Mouse (Mus musculus): Measurements from ENCODE around the gene Usp39.

Usp39 gene

DNA sequence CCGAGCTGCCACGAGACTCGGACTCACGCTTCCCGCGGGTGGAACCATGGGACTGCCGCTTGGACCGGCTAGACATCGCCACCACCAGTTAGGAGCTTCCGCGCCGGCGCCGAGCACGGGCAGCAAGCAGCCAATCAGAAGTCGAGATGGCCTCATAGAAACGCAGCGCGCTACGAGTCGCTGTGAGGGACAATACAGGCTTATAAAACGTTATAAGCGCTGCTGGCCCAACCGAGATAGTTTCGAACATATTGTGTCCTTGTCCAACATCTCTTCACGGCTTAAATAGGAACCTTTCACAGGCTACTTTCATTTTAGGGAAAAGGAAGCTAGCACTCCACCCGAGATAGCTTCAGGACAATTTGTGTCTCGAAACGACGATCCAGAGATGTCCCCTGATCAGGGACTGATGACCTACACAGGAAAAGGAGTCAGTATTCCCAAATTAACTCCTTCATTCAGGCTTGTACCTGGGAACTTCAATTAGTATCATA is at the start of gene Usp39:
Usp39 (minus strand) TSS at position 111 of the 494 bp plus-strand sequence.
- peak; percentile 94 for DNase-seq (ENCODE audit: low read depth, low spot score)

DNA sequence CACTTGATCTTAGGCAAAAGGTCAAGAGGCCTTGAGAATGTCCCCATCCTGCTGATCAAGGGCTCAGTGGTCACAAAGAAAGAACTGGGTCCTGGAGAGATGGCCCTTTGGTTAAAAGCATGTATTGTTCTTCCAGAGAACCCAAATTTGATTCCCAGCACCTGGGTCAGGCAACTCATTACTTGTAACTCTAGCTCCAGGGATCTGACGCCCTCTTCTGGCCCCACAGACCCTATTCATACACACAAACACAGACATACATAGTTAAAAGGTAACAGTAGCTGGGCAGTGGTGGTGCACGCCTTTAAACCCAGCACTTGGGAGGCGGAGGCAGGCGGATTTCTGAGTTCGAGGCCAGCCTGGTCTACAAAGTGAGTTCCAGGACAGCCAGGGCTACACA is 47.4 kb upstream of the Usp39 start:
- no peak for DNase-seq (ENCODE audit: low read depth, low spot score)

- no peak for DNase-seq (ENCODE audit: low read depth, low spot score)
Observed at GRCm38 (mm10) chr6:72390795-72391521, 46.0 kb upstream of the Usp39 start.

DNA sequence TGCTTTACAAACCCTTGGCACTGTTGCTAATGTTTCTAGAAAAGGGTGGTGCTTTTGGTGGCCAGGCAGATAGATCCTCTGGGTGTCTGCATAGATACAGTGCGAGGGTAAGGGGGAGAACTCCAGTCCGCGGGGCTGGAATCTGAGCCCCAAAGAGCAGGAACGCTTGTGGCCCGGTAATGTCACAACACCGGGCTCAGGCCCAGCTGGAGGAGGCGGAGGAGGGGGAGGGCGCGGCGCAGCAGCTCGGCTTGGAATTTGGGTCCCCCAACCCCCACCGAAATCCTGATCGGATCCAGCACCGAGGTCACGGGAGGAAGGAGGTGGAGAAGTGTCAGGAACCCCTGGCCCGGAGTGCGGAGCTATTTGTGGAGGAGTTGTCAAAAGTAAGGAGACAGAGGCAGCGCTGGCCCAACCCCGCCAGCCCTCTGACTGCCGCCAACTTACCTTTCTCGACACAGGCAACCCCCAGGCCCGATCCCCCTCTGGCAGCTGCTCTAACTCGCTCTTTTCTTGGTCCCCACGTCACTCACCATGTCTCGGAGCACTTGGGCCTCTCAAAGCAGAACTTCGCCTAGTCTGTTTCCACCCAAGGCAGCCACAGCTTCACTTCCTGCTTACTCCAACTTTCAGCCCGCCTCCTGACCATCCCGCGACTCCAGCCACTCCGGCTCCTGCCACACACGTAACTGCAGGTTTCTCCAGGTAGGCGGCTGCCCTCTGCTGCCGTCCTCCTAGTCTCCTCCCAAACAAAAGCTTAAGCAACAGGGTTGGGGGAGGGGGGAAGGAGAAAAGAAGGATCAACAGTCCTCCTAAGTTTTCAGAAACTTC is 45.2 kb upstream of the Usp39 start, which contains the start of gene Vamp8:
Vamp8 (minus strand) TSS at position 763 of the 831 bp plus-strand sequence.
- DNase-seq (ENCODE audit: low read depth, low spot score), result peak; percentile 52

DNA sequence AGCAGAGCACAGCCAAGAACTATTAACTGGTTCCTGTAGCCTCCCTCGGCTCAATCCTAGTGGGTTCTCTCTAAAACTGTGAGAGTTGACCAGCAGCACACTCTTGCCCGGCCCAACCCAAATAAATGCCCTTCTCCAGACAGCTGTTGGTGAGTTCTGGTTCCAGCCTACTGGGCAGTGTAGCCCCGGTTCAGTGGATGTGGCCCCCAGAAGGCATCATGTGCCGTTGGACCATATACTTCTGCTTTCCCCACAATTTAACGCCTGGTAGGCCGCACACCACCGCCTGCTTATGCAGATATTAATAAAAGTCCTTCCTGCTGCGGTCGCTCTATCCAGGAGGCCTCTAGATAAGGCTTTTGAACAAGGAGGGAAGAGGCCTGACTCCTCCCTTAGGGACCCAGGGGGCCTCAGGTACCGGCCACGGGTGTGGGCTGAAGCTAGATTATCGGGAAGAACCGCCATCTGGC is 44.5 kb upstream of the Usp39 start:
- DNase-seq (ENCODE audit: low read depth, low spot score), result no peak

DNA sequence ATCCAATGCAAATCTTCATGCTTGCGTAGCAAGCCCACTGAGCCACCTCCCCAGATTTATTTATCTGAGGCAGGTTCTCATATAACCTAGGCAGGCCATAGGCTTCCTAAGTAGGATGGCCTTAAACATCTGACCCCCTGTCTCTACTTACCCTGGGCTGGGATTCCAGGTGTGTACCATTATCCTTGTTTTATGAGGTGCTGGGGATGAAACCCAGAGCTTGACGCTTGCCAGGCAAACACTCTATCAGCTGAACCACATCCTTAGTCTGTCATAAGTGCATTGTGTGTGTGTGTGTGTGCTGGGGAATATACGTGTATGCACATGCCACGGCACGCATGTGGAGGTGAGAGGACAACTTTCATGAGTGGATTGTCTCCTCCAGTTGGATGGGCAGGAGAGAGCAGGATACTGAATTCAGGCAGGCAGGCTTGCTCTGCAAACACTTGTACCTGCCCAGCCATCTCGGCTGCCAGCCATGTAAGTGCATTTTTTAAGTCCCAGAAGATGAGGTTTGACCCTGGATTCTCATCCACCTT is 43.9 kb upstream of the Usp39 start:
- DNase-seq (ENCODE audit: low read depth, low spot score), result peak; percentile 69

GRCm38 (mm10) chr6:72388266-72388665 is 43.3 kb upstream of the Usp39 start:
- DNase-seq (ENCODE audit: low read depth, low spot score), result no peak

DNA sequence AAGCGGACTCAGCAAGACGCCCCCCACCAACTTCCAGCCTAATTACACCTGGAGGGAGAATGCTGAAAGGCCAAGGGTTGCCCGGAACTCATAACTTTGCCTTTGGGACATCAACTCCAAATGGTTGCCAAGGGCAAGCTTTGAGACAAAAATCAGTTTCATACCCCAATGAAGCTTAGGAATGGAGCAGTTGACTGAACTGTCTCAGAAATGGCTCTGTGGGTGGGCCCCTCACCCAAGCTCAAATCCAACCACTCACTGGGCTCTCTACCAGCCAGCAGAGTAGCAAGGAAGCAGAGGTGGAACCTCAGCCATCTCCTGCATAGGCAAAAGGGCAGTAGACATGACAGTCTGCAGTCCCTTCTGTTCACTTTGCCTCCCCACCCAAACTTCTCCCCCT is 42.8 kb upstream of the Usp39 start:
- no peak for DNase-seq (ENCODE audit: low read depth, low spot score)

DNA sequence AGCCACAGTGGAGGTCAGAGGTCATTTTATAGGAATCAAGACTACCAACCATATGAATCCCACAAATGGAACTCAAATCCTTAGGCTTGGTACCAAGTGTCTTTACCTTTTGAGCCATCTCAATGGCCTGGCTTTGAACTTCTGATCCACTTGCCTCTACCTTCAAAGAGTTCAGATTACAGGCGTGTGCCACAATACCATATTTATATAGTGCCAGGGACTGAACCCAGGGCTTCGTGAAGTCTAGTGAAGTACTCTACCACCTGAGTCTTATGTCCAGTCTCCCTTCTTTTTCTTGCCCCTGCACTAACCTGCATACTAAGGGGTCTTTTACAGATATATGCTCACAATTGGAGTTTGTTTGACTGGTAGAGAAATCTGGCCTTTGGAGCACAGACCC is 41.6 kb upstream of the Usp39 start:
- DNase-seq (ENCODE audit: low read depth, low spot score), result no peak

DNA sequence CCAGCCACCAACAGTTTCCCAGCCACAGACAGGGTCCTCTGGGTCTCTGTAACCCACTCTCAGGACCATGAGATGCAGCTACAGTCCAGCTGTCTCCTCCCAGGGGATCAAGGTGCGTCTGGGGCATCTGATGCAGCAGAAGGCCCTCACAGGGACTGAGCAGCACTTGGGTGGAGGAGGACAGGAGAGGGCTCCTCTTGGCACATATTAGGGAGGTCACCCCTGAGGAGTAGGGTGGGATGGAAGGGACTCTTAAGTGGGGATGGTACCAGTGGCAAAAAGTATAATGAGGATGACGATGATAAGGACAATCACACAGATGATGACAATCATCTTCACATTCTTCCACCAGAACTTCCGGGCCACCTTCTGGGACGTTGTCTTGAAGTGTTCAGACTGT is 40.3 kb upstream of the Usp39 start:
- no peak for DNase-seq (ENCODE audit: low read depth, low spot score)

GRCm38 (mm10) chr6:72383952-72384351 is 39.0 kb upstream of the Usp39 start:
- no peak for DNase-seq (ENCODE audit: low read depth, low spot score)

DNA sequence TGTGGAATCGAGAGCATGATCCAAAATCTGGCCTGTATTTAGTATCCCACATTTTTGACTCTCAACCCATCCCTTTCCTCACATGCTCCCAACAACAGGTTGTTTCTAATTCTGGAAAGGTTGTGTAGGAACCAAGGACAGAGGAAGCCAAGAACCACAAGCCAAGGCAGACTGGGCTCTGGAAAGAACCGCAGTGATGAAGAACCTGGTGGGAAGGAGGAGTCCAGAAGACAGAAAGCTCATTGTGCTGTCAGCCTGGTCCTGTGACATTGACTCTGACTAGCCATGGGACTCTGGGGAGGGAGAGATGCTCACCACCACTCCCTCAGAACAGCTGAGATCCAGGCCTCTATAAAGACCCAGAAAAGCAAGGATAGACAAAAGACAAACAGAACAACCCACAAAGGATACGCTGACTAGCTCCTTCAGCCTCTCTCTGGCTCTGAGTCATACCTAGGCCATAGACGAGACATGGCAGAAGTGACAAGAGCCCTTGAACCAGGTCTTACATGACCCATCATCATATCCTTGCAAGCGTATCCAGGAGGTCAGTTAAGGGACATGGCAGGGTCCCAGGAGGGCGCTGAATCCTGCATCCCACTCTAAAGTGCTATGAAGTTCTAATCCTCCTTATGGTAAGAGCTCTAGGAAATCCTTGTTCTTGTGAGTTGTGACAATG is 38.3 kb upstream of the Usp39 start:
- no peak for DNase-seq (ENCODE audit: low read depth, low spot score)

GRCm38 (mm10) chr6:72382494-72382893 is 37.5 kb upstream of the Usp39 start:
- DNase-seq (ENCODE audit: low read depth, low spot score), result no peak

- DNase-seq (ENCODE audit: low read depth, low spot score), result peak; percentile 46
Observed at GRCm38 (mm10) chr6:72380131-72380770, 35.3 kb upstream of the Usp39 start, which contains the start of gene Vamp5. TSS of gene Vamp5 (minus strand) at chr6:72380468.

DNA sequence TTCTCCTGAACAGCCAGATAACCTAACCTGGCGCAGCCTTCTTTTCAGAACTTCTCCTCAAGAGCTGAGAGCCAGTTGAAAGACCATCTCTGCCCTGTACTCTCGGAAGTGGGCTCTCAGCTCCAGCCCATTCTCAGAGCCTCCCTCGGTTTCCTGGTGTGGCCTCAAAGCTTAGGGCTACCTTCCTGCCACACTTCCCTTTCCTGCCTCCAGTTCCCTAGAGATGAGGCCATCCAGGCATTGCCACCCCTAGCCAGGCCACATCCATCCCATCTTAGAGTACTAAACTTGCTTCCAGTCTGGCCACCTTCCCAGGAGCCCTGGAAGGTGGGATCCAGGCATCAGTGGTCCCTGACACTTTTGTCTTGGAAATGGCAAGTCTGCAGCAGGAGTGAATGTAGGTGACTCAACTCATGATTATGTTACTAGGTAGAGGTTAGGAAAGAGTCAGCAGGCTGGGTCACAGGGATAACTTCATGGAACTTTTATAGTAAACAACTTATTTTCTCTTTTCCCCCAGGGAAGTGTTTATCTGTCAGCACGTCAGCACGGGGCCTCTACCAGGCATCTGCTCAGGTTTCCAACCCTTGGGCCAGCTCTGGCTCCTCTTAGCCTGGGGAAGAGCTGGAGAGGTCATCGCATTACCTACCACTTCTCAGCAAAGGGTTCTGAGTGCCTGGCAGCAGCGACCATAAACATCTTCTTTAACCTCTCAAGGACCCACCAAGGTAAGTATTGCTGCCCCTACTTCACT is 34.6 kb upstream of the Usp39 start:
- DNase-seq (ENCODE audit: low read depth, low spot score), result no peak

DNA sequence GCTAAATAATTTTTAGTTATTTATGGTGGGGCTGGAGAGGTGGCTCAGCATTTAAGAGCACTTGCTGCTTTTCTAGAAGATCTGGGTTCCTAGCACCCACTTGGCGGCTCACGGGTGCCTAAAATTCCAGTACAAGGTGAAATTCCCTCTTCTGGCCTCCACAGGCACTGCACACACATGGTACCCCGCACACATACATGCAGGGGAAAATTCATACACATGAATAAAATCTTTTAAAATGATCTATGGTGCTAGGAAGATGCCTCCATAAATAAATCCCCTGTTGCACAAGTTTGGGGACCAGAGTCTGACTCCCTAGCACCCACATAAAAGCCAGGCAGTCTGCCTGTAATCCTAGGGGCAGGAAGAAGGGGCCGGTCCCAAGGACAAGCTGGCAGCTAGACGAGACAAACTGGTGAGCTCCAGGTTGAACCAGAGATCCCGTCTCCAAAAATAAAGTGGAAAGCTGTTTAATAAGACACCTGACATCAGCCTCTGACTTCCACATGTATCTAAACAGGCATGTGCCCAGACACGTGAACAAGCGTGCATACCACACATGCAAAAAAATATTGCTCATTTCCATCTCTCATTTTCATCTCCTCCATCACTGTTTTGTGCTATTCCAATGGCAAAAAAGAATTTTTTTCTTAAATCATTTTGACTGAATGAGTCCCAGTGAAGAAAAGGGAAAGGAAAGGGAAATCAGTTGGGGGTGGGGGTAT is 33.7 kb upstream of the Usp39 start:
- no peak for DNase-seq (ENCODE audit: low read depth, low spot score)

GRCm38 (mm10) chr6:72374820-72375563 is 30.0 kb upstream of the Usp39 start:
- DNase-seq (ENCODE audit: low read depth, low spot score), result no peak

DNA sequence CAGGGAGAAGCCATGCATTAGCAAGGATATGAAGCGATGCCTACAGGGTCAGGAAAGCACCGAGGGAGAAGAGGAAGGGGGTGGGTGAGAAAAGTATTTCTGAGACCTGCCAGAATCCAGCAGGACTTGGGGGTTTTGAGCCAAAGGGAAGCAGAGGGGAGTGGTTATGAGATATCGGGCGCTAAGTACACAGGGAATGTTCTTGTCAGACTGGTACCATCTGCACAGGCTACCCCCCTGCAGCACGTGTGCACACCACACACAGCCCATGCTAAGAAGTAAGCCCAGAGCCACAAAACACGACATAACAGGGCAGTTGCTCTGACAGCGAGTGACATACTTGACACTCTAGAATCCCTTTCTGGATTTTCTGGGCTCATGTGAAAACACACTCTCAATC is 29.2 kb upstream of the Usp39 start:
- DNase-seq (ENCODE audit: low read depth, low spot score), result no peak

- no peak for DNase-seq (ENCODE audit: low read depth, low spot score)
Observed at GRCm38 (mm10) chr6:72373184-72373583, 28.2 kb upstream of the Usp39 start.
